Mouse (Mus musculus) ES-E14 (cell line): ENCODE data around the gene Mei1. TPM values are rescaled to one million over a fixed set of nuclear protein-coding genes. Genes with fewer than 3 reads are reported as not detected.

Experiments used
- DNase-seq: peaks from one replicate; pipeline ENCODE4 v3.0.0-alpha.2; 2013; ENCODE audit warnings: low read depth, low spot score
- H3K27ac ChIP-seq: 2 replicates; pipeline ENCODE4 v1.5.1; 2012; ENCODE audit warnings: low read depth, mild to moderate bottlenecking, low read length, moderate library complexity, mixed read lengths; ENCODE audit not compliant: poor library complexity, insufficient read depth, severe bottlenecking
- H3K36me3 ChIP-seq: 2 replicates; pipeline ENCODE4 v1.6.1; 2012; ENCODE audit warnings: mild to moderate bottlenecking, low read length, moderate library complexity, mixed read lengths; ENCODE audit not compliant: control insufficient read depth, poor library complexity, insufficient read depth, severe bottlenecking
- H3K4me1 ChIP-seq, 2 experiments: fragments of 150-350 bp in 1 of 2; sonication (generic) in 1 of 2; 2 replicates each; pipeline ENCODE4 v1.6.1; 2012; ENCODE audit warnings: low read length in 2 of 2, mild to moderate bottlenecking in 1 of 2, mixed read lengths in 1 of 2; ENCODE audit not compliant: control insufficient read depth in 2 of 2, insufficient read depth in 2 of 2, poor library complexity in 1 of 2
- H3K4me3 ChIP-seq, 2 experiments: fragments of 150-350 bp in 1 of 2; sonication (generic) in 1 of 2; 2 replicates each; pipeline ENCODE4 v1.5.1; 2012; ENCODE audit warnings: low read length in 2 of 2, low read depth in 1 of 2, mild to moderate bottlenecking in 1 of 2, mixed read lengths in 1 of 2; ENCODE audit not compliant: insufficient read depth in 1 of 2, poor library complexity in 1 of 2, severe bottlenecking in 1 of 2
- H3K9ac ChIP-seq: 2 replicates; pipeline ENCODE4 v1.6.1; 2012; ENCODE audit warnings: low read depth, mild to moderate bottlenecking, low read length, mixed read lengths; ENCODE audit not compliant: poor library complexity, insufficient read depth, severe bottlenecking
- H3K9me3 ChIP-seq: fragments of 150-350 bp; sonication (generic); 2 replicates; pipeline ENCODE4 v1.6.1; 2012; ENCODE audit warnings: low read depth, mild to moderate bottlenecking, low read length; ENCODE audit not compliant: control insufficient read depth, insufficient read depth
- CHD2 ChIP-seq: IDR thresholded peaks from 2 replicates; pipeline ENCODE4 v1.6.1; 2014; ENCODE audit warnings: mild to moderate bottlenecking, low read depth, low read length, inconsistent platforms
- HCFC1 ChIP-seq: IDR thresholded peaks from 2 replicates; pipeline ENCODE4 v1.6.1; 2012; ENCODE audit warnings: low read length, inconsistent platforms, borderline replicate concordance; ENCODE audit not compliant: insufficient read depth
- MAFK ChIP-seq: IDR thresholded peaks from 2 replicates; pipeline ENCODE4 v1.6.1; 2014; ENCODE audit warnings: mild to moderate bottlenecking, low read depth, low read length, inconsistent platforms; ENCODE audit not compliant: insufficient read depth
- ZC3H11A ChIP-seq: IDR thresholded peaks from 2 replicates; pipeline ENCODE4 v1.6.1; 2012; ENCODE audit warnings: low read depth, mild to moderate bottlenecking, inconsistent platforms, low read length, borderline replicate concordance
- ZNF384 ChIP-seq: IDR thresholded peaks from 2 replicates; pipeline ENCODE4 v1.6.1; 2012; ENCODE audit warnings: low read depth, low read length, inconsistent platforms
- in situ Hi-C, 2 experiments: fragments of 600-800 bp; cut with MboI; formaldehyde crosslinking; loops; one replicate each; pipeline ENCODE4 v1.15.1; 2025; ENCODE audit warnings: low sequenced_read_pairs in 2 of 2, inconsistent platforms in 1 of 2; ENCODE audit not compliant: unreplicated experiment in 2 of 2
- total RNA-seq: library from RNA; depleted of rRNA; stranded (reverse); fragments of 300-350 nt; gene quantifications from 2 replicates; pipeline ENCODE4 v1.2.3, GENCODE M21; 2012

Gene Mei1
- total RNA-seq, 1 experiment = 0.40 TPM

GRCm38 (mm10) chr15:82145851-82146769 lies 76.3 kb downstream of the Mei1 start:
- no peak for DNase-seq
- TF ChIP-seq ZNF384 (no peak), MAFK (no peak), HCFC1 (no peak), ZC3H11A (no peak), CHD2 (no peak; the same call in 1 of the 2 replicates)

DNA sequence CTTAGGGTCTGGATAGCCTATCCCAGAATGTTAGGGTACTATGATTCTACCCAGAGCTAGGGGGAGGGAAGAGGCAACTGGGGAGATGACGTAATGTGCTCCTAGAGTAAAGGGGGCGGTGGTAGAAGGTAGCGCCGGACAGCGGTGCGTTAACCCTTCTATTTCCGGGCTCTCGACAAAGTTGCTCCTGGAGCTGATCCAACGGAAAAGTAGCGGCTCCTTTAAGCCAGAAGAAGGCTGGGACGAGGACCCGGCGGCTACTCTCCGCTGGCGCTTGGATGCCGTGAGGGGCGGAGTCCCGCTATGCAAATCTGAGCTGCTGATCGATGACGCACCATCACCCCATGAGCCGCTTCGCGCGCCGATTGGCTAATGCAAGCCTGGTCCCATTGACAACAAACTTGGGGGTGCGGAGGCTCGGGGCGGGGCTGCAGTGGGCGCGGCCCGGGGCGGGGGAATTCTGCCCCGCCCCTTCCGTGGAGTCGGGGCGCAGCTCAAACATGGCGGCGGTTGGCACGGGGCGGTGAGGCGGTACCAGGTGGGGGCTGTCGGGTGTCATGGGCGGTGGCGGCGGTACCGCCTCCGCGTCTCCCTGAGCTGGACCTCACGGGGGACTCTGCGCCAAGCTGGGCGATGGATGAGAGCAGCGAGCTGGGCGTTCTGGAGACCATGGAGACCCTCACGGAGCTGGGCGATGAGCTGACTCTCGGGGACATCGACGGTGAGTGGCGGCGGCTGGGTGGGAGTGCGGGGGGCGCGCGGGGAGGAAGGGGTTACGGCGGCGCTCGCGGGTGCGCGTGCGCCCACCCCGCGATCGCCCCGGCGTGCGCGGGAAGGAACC lies 77.2 kb downstream of the Mei1 start, which contains the start of gene Srebf2:
TSS of gene Srebf2 (plus strand) at position 412 of the 841 bp plus-strand sequence.
- TF ChIP-seq HCFC1 (0 out of 2 replicates have a peak, but pooled peaks have one; percentile 49), ZC3H11A (no peak)
- H3K9me3 ChIP-seq = no peaks in the 10 kb centered on the region
- H3K4me3 ChIP-seq = peak within 1 kb of the TSS; percentile 82 to 97
- peaks cover 11 to 16% of the 10 kb centered on the region in 2 experiments for H3K4me1 ChIP-seq
- peak within 1 kb of the TSS; percentile 98 for H3K9ac ChIP-seq
- H3K36me3 ChIP-seq = peaks cover 5% of the 10 kb centered on the region; the same call in 1 of the 2 replicates
- peak within 1 kb of the TSS; percentile 97 for H3K27ac ChIP-seq
- peak; percentile 99 for DNase-seq
- in situ Hi-C loops = loop anchor here in 1 of 2 experiments (10.0 kb wide), 1 partner anchor 88 kb away; no protein-coding TSS in a partner anchor

More at GRCm38 (mm10) chr15:82145851-82146769, 76.3 kb downstream of the Mei1 start:
- Histone ChIP-seq H3K4me3 (peak overlapping the region; percentile 42 to 60), H3K9ac (peak overlapping the region; percentile 68), H3K9me3 (no peaks in the 10 kb centered on the region), H3K27ac (peak overlapping the region; percentile 93), H3K36me3 (peaks cover 8% of the 10 kb centered on the region; the same call in 1 of the 2 replicates), H3K4me1 (peaks cover 11 to 14% of the 10 kb centered on the region in 2 experiments)
- in situ Hi-C loops = loop anchor here in 1 of 2 experiments (10.0 kb wide), 1 partner anchor 89 kb away; no protein-coding TSS in a partner anchor

DNA sequence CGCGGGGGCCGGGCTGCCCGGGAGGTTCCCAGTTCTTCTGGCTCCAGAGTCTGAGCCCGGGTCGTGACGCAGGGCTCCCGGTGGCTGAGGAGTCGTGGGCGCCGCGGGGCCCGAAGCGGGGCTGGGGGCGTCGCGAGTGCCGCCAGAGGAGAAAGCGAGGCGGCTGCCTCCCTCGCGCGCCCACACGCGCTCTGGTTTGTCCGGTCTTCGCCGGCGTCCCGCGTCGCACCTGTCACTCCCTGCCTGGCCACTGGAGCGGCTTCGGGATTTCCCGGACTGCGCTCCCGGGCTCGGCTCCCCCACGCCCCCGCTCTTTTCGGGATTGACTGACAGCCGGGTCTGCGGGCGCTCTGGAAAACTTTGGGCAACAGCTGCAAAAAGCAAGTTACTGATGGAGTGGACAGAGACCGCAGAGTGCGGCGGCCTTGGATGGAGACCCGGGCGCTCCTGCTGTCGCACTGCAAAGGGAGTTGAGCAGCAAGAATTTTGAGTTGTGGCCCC lies 77.9 kb downstream of the Mei1 start:
- peak overlapping the region; percentile 97 for H3K27ac ChIP-seq
- peaks cover 11 to 19% of the 10 kb centered on the region in 2 experiments for H3K4me1 ChIP-seq
- in situ Hi-C loops = loop anchor here in 1 of 2 experiments (10.0 kb wide), 1 partner anchor 87 kb away; no protein-coding TSS in a partner anchor

DNA sequence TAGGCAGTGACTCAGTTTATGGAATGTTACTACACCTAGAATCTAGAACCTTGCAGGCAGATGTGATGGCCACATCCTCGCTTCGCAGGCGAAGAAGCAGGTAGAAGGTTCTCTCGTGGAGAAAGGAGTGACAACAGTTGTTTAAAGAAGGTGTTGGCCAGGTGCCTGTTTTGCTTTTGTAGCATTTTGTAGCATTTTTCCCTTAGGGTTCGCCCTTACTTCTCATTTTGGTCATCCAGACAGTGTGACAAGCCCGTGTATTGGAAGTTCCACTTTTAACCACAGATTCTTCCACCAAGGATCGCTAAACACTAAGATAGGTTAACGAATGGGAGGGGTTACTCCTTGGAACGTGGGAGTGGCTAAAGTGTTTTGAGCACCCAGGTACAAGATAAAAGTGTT lies 78.7 kb downstream of the Mei1 start:
- Histone ChIP-seq H3K4me1 (peaks cover 11 to 24% of the 10 kb centered on the region in 2 experiments), H3K27ac (no peak overlapping the region), H3K9me3 (no peaks in the 10 kb centered on the region), H3K4me3 (peak overlapping the region; percentile 82 to 97), H3K9ac (no peak overlapping the region; the same call in 1 of the 2 replicates), H3K36me3 (peaks cover 5% of the 10 kb centered on the region; the same call in 1 of the 2 replicates)
- in situ Hi-C loops = loop anchor here in 1 of 2 experiments (10.0 kb wide), 1 partner anchor 86 kb away; no protein-coding TSS in a partner anchor
- no peak for TF ChIP-seq ZNF384
- TF ChIP-seq CHD2 = no peak
- no peak for TF ChIP-seq MAFK
- TF ChIP-seq HCFC1 = no peak
- no peak for TF ChIP-seq ZC3H11A
- DNase-seq = no peak

More for the DNA sequence above, 77.9 kb downstream of the Mei1 start:
- H3K36me3 ChIP-seq = peaks cover 5% of the 10 kb centered on the region; the same call in 1 of the 2 replicates
- peak overlapping the region; percentile 82 to 97 for H3K4me3 ChIP-seq
- no peaks in the 10 kb centered on the region for H3K9me3 ChIP-seq
- DNase-seq = no peak
- H3K9ac ChIP-seq = peak overlapping the region; percentile 98
- TF ChIP-seq HCFC1 = no peak
- no peak for TF ChIP-seq MAFK
- TF ChIP-seq ZNF384 = no peak
- no peak for TF ChIP-seq ZC3H11A
- TF ChIP-seq CHD2 = no peak
